Mouse (Mus musculus): ENCODE measurements around the gene Zbtb38. TPM values are rescaled to one million over a fixed set of nuclear protein-coding genes. Genes with fewer than 3 reads are reported as not detected.
A peak's percentile ranks its signal among the peaks of the same experiment; 100 is the strongest.

Gene Zbtb38
- total RNA-seq, 1 experiment from 2014 or later, result 41.8 TPM

- no peak for ATAC-seq (replicated peaks; ENCODE audit: low read depth, poor library complexity, severe bottlenecking)
Observed at GRCm38 (mm10) chr9:96763847-96764631, 11.4 kb upstream of the Zbtb38 start.

DNA sequence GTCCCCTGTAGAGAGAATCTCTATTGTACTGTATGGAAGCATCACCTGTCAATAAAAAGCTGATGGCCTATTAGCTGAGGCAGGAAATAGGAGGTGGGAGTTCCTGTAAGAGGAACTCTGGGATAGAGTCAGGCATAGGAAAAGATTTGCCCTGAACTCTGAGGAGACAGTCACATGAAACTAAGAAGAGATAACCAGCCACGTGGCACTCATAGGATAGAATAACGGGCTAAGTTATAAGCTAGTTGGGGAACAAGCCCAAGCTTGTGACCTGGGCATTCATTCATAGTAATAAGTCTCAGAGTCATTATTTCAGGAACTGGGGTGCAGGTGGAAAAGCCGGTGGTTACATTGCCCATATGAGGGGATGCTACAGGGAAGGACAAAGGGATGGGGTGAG, 10.4 kb upstream of the Zbtb38 start:
- no peak for ATAC-seq (replicated peaks; ENCODE audit: low read depth, poor library complexity, severe bottlenecking)

GRCm38 (mm10) chr9:96758749-96759597, 6.3 kb upstream of the Zbtb38 start:
- ATAC-seq (replicated peaks; ENCODE audit: low read depth, poor library complexity, severe bottlenecking), result peak; percentile 100

- ATAC-seq (replicated peaks; ENCODE audit: low read depth, poor library complexity, severe bottlenecking), result no peak
Observed at GRCm38 (mm10) chr9:96756638-96757435, 4.2 kb upstream of the Zbtb38 start.

- no peak for ATAC-seq (replicated peaks; ENCODE audit: low read depth, poor library complexity, severe bottlenecking)
Observed at GRCm38 (mm10) chr9:96755761-96756160, 3.1 kb upstream of the Zbtb38 start.

GRCm38 (mm10) chr9:96754625-96754969, 2.0 kb upstream of the Zbtb38 start:
- ATAC-seq (replicated peaks; ENCODE audit: low read depth, poor library complexity, severe bottlenecking), result no peak

- no peak for ATAC-seq (replicated peaks; ENCODE audit: low read depth, poor library complexity, severe bottlenecking)
Observed at GRCm38 (mm10) chr9:96753921-96754624, 1.4 kb upstream of the Zbtb38 start.

GRCm38 (mm10) chr9:96753392-96753791, 761 bp upstream of the Zbtb38 start:
- ATAC-seq (replicated peaks; ENCODE audit: low read depth, poor library complexity, severe bottlenecking), result no peak

GRCm38 (mm10) chr9:96751821-96752602, 619 bp downstream of the Zbtb38 start:
- no peak for ATAC-seq (replicated peaks; ENCODE audit: low read depth, poor library complexity, severe bottlenecking)

GRCm38 (mm10) chr9:96750636-96751035, 2.0 kb downstream of the Zbtb38 start:
- ATAC-seq (replicated peaks; ENCODE audit: low read depth, poor library complexity, severe bottlenecking), result no peak

- no peak for ATAC-seq (replicated peaks; ENCODE audit: low read depth, poor library complexity, severe bottlenecking)
Observed at GRCm38 (mm10) chr9:96746527-96746926, 6.1 kb downstream of the Zbtb38 start.

DNA sequence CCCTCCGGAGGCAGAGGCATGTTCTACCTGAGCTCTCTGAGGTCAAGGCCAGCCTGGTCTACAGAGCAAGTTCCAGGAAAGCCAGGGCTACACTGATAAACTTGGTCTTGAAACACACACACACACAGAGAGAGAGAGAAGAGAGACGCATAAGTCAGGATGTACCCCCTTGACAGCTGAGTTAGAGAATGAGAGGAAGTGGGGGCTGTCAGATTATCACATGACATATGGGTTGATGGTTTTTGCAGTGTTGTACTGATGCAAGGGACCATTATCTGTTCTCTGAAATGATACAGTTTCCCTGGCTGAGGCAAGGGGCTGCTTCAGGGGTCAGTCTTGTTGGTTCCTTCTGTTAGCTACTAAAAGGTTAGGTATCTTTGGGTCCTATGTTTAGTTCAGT, 7.7 kb downstream of the Zbtb38 start:
- peak; percentile 54 for ATAC-seq (replicated peaks; ENCODE audit: low read depth, poor library complexity, severe bottlenecking)

DNA sequence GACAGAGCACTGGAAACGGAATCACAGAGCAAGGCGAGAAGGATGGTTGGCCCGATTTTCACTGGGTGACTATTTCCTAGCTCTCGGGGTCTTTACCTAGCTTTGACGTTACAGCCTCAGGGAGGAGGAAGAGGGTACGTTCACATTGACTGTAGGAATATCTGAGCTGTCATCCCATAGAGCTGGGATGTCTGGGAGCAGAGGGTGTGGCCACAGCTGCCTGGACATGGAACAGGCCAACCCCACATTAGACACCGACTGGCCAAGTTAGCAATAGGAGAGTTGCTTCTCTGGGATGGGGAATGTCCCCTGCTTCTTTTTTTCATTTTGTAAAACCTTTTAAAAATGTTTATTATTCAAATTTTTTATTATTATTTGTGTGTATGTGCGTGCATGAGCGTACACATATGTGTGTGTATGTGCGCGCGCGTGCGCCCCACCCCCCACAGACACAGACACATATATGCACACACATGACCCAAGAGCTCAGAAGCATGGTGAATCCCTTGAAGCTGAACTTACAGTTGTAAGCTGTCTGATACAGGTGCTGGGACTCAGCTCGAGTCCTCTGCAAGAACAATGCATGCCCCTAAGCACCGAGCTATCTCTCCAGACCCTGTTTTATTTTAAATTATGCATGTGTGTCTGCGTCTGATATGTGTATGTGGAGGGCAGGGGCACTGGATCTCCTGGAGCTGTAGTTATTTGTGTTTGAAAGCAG, 11.1 kb downstream of the Zbtb38 start:
- ATAC-seq (replicated peaks; ENCODE audit: low read depth, poor library complexity, severe bottlenecking), result no peak

GRCm38 (mm10) chr9:96740712-96741364, 11.8 kb downstream of the Zbtb38 start:
- no peak for ATAC-seq (replicated peaks; ENCODE audit: low read depth, poor library complexity, severe bottlenecking)

DNA sequence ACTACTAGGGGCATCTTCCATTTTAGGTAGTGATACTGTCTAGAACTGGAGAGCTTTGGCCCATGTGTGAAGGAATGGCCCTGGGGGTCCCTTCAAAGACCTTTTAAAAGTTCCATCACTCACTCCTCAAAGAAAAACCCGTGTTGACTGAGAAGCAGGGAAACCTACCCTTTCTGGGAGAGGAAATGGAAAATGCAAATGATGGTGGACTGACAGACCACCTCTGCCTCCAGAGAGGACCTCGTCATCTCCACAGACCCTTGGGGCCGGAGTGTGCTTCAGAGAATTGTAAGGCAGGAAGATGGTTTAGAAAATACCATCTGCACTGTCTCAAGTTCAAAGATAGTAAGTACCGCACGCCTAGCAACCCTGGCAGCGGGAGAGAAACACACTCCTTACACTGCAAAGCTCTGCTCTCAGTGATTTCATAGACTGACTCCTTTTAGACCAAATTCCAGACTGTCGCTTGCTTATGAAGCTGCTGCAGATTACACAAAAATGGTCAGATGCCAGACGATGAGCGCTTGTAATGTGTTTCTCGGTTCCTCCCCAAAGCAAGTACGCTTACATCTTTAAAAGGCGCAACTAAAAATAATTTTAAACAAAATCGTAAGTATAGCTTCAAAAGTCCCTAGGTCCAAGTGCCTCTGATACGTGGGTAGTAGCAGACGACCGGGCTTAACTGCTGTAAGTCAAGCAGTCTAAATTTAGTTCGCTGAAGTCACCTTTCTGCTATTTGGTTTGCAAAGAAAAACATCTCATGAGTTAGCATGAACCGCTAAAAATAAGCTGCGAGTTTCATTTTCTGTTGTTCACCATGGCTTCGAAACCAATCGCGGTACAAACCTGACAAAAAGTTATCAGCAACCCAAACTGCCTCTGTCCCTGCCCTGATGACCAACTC, 12.6 kb downstream of the Zbtb38 start:
- ATAC-seq (replicated peaks; ENCODE audit: low read depth, poor library complexity, severe bottlenecking), result no peak

DNA sequence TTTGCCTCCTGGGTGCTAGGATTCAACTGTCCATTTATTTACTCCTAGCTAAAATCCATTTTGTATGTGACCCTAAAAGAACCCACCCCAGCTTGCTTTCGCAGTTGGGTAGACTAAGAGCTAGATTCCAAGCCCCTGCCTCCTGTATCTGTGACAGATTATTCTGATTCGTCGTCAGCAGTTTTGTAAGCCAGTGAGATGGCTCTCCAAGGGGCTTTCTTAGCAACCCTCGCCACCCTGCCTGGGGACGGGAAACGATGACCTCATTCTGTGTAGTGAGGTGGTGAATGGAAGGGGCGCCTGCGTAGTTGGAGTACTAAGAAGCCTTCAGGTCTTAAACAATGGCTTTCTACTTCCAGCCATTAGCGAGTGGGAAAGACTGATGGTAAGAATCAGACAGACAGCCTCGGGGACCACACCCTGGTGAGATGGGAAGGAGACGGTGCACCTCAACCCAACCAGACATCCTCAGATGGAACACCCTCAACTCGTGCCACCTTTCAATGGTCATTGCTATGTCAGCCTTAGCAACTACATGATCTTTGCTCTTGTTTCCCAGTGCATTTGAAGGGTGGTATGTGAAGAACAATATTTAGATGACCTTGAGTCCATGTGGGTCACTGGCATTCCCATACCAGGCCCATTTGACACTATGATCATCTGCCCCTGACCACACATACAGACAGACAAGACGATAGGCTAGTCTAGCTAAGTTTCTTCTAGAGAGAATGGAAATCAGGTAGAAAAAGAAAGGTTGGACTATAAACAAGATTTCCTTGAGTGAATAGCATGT, 13.9 kb downstream of the Zbtb38 start:
- ATAC-seq (replicated peaks; ENCODE audit: low read depth, poor library complexity, severe bottlenecking), result no peak

Measured in common myeloid progenitor, adult 5-6 weeks (primary cell).